ENCODE assay signal across 19 mouse cellular contexts in the genomic region with DNA sequence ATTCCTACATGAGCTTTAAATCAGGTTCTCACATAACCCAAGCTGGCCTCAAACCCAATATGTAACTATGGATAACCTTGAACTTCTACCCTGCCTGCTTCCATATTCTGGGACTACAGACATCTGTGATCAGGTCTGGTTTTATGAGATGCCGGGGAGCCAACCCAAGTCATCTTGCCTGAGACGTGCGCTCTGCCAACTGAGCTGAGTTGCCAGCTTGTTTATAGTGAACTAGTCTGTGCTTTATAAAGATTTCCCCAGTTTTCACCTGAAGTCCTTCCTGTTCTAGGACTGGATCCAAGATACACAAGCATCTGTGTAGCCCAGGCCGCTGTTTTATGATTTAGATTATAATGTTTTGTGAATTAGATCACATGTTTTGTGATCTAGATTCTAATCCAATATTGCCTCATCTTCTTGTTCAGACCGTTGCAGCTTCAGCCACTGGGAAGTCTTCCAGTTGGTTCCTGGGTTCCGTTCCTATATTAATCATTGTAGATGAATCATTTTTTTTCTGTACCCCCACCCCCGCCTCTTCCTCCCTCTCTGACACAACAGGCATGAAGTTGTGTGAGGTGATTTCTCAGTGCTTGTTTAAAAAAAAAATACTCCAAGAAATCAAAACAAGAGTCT. TPM values are rescaled to one million over a fixed set of nuclear protein-coding genes. Genes with fewer than 3 reads are reported as not detected.
DNase-seq lines count a peak whose midpoint lies in the region; TF ChIP-seq lines count a peak whose summit lies in the region.
"Had no signal": no experiment of that assay in that cellular context is flagged by ENCODE, and none has a peak within 500 bp of the region (broad histone marks: within the 10 kb centered on the region; RNA-seq: fewer than 3 reads in every experiment).

No protein-coding gene starts in this region.

- TF ChIP-seq CTCF in heart, adult 2 months (IDR thresholded peaks at IDR 0.05) = no peak

- H3K27ac ChIP-seq in heart, adult 2 months = no peak overlapping the region
- H3K27ac ChIP-seq: embryonic facial prominence, embryonic 12.5 days; midbrain, embryonic 13.5 days had no signal

- intact Hi-C loops in heart, adult 2 months (cut with DNase I) = loop anchor here (5.0 to 10.0 kb wide), 3 partner anchors 82 to 600 kb away; a partner anchor contains a TSS

- no peak for TF ChIP-seq POLR2A in heart, adult 2 months (IDR thresholded peaks at IDR 0.05; ENCODE audit: insufficient read depth, low read depth, low read length)

- no peak for TF ChIP-seq EP300 in heart, adult 2 months (IDR thresholded peaks at IDR 0.05; ENCODE audit: insufficient read depth, low read depth, low read length)

- 70% methylated on average over 7 of the region's 7 CpGs for WGBS in heart, adult 2 months

- no peaks in the 10 kb centered on the region for H3K27me3 ChIP-seq in heart, adult 2 months (ENCODE audit: control insufficient read depth, insufficient read depth, low read length)
- H3K27me3 ChIP-seq: embryonic facial prominence, embryonic 12.5 days; midbrain, embryonic 13.5 days; Patski had no signal

- peaks cover 3% of the 10 kb centered on the region for H3K4me1 ChIP-seq in heart, adult 2 months (ENCODE audit: control insufficient read depth, insufficient read depth, low read length)

- H3K79me2 ChIP-seq in heart, adult 2 months (replicated peaks; ENCODE audit: control insufficient read depth, insufficient read depth, low read length) = no peaks in the 10 kb centered on the region

- H3K9ac ChIP-seq in heart, adult 2 months (ENCODE audit: low read depth, low read length) = no peak overlapping the region
- H3K9ac ChIP-seq: embryonic facial prominence, embryonic 12.5 days; midbrain, embryonic 13.5 days had no signal

- DNase-seq in heart, adult 11 months = peak; percentile 92
- no peak for DNase-seq in heart, adult 2 months
- DNase-seq in 416B (ENCODE audit: low read depth) = peak; percentile 72
- DNase-seq in adrenal gland, postnatal 14 days = peak; percentile 63
- DNase-seq in gastrocnemius, postnatal 25 days = peak; percentile 42
- DNase-seq in heart, adult 9 months (ENCODE audit: low spot score in 2 of 2) = no peak
- DNase-seq in embryo, embryonic 9.5 days (ENCODE audit: extremely low spot score) = no peak
- DNase-seq: cerebellum, postnatal 36 days; liver; lung, adult 2 months; thymus, postnatal 4 days had no signal

- no peaks in the 10 kb centered on the region for H3K36me3 ChIP-seq in heart, adult 2 months (ENCODE audit: control insufficient read depth, insufficient read depth, low read length)
- H3K36me3 ChIP-seq: embryonic facial prominence, embryonic 12.5 days; midbrain, embryonic 13.5 days had no signal

- no peak overlapping the region for H3K4me3 ChIP-seq in heart, adult 2 months
- H3K4me3 ChIP-seq: embryonic facial prominence, embryonic 12.5 days; midbrain, embryonic 13.5 days had no signal

RNA-seq across cellular contexts. Expression of a gene that starts 15.8 kb away (rescaled TPM):
- total RNA-seq in heart, adult 2 months (2021) = 100 to 1,000 TPM; 279 to 438 TPM
- 420 and 727 TPM in 2 replicates for polyA plus RNA-seq in heart, adult 2 months (2012; rRNA removed)
- 237 and 369 TPM in 2 replicates for total RNA-seq in adrenal gland, postnatal 14 days (2021)
- total RNA-seq in gastrocnemius, postnatal 25 days (2021) = 10 to 100 TPM; 63.7 to 91.7 TPM

RNA-seq across cellular contexts. Expression of a gene that starts 19.7 kb away (rescaled TPM):
- 10 to 100 TPM; 13.7 to 15.5 TPM for total RNA-seq in heart, adult 2 months (2021)
- 11.7 and 18.4 TPM in 2 replicates for polyA plus RNA-seq in heart, adult 2 months (2012; rRNA removed)
- total RNA-seq in adrenal gland, postnatal 14 days (2021) = 17.1 and 20.2 TPM in 2 replicates
- 10 to 100 TPM in 1 of 2 experiments, 1 to 10 TPM in 1; 9.8 to 10.1 TPM for total RNA-seq in gastrocnemius, postnatal 25 days (2021)

RNA-seq across cellular contexts. Expression of a gene that starts 22.2 kb away (rescaled TPM):
- 10 to 100 TPM; 51.8 to 74.4 TPM for total RNA-seq in heart, adult 2 months (2021)
- polyA plus RNA-seq in heart, adult 2 months (2012; rRNA removed) = 15.6 and 32.2 TPM in 2 replicates
- 119 and 299 TPM in 2 replicates for total RNA-seq in adrenal gland, postnatal 14 days (2021)
- 100 to 1,000 TPM in 1 of 2 experiments, 10 to 100 TPM in 1; 61.6 to 106 TPM for total RNA-seq in gastrocnemius, postnatal 25 days (2021)

RNA-seq across cellular contexts. Expression of a gene that starts 42.3 kb away (rescaled TPM):
- 1 to 10 TPM; 2.9 to 3.8 TPM for total RNA-seq in heart, adult 2 months (2021)
- 3.5 and 6.1 TPM in 2 replicates for polyA plus RNA-seq in heart, adult 2 months (2012; rRNA removed)
- total RNA-seq in adrenal gland, postnatal 14 days (2021) = 4.3 and 8.4 TPM in 2 replicates
- 1 to 10 TPM; 5.0 to 5.1 TPM for total RNA-seq in gastrocnemius, postnatal 25 days (2021)
- total RNA-seq: hematopoietic stem cell, adult 5-6 weeks had no signal
- polyA plus RNA-seq: Patski had no signal

RNA-seq across cellular contexts. Expression of a gene that starts 57.7 kb away (rescaled TPM):
- total RNA-seq in heart, adult 2 months (2021) = not detected
- polyA plus RNA-seq in heart, adult 2 months (2012; rRNA removed) = not detected in 2 replicates
- total RNA-seq in adrenal gland, postnatal 14 days (2021) = not detected in 2 replicates
- total RNA-seq in gastrocnemius, postnatal 25 days (2021) = not detected
- total RNA-seq: hematopoietic stem cell, adult 5-6 weeks; left cerebral cortex, postnatal 25 days had no signal
- polyA plus RNA-seq: embryonic facial prominence, embryonic 12.5 days; forebrain, embryonic 11.5 days; heart, embryonic 14.5 days; kidney, embryonic 14.5 days; midbrain, embryonic 13.5 days; Patski had no signal

Comparison
In these comparisons a context has a peak if more than half of its experiments do, and no peak if none do; other contexts are left out.
1. DNase-seq: peak in heart, adult 11 months (single experiment), 416B (single experiment), adrenal gland, postnatal 14 days (single experiment) and gastrocnemius, postnatal 25 days (single experiment); none in heart, adult 2 months (0 of 2), heart, adult 9 months (0 of 2) and embryo, embryonic 9.5 days (single experiment).